Mouse (Mus musculus) erythroblast, adult 5-6 weeks (primary cell): ENCODE results near the gene Tex21. TPM values are rescaled to one million over a fixed set of nuclear protein-coding genes. Genes with fewer than 3 reads are reported as not detected.

Experiments
- ATAC-seq: replicated peaks from 2 replicates; pipeline ENCODE4 v1.8.0; 2016; ENCODE audit warnings: moderate number of reproducible peaks, mild to moderate bottlenecking, moderate TSS enrichment, inconsistent platforms; ENCODE audit not compliant: poor library complexity, low FRiP score, severe bottlenecking
- total RNA-seq, 2 experiments: library from RNA; stranded (forward) in 1 of 2; stranded (reverse) in 1 of 2; fragments of 150-400 nt in 1 of 2; fragments of 200-764, 138-1000 nt in 1 of 2; gene quantifications; 2 replicates each; pipeline versions ENCODE4 v1.2.3 to v1.2.4; 2015 to 2017; ENCODE audit warnings: low replicate concordance in 2 of 2

Tex21 gene
- not detected in 2 replicates for total RNA-seq (2015; ENCODE audit: low replicate concordance)
- total RNA-seq (2017; ENCODE audit: low replicate concordance), result 2.0 TPM in 1 of 2 replicates, not detected in the other

GRCm38 (mm10) chr12:76246646-76247045 lies at the start of gene Tex21:
Gene Tex21 (minus strand): TSS chr12:76246746.
- ATAC-seq, result no peak

- peak; percentile 76; the same call in 1 of the 2 replicates for ATAC-seq
Observed at GRCm38 (mm10) chr12:76293192-76293591, 46.6 kb upstream of the Tex21 start.

- no peak for ATAC-seq
Observed at GRCm38 (mm10) chr12:76290271-76290670, 43.7 kb upstream of the Tex21 start.

DNA sequence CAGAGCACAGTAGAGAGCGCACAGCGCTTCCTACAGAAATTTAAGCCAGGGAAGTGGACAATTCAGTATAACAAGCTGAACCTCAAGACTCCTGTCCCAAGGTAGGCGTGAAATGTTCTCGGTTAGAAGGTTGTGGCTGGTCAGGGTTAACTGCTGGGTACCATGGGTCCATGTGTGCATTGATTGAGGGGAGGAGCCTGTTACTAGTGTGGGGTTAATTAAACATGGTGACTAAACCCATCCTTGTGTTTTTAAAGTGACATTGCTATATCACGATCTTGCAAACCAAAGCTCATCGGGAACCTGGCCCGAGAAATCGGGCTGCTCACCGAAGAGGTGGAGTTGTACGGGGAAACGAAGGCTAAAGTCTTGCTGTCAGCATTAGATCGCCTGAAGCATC lies 42.9 kb upstream of the Tex21 start:
- ATAC-seq, result no peak

GRCm38 (mm10) chr12:76288494-76288893 lies 41.9 kb upstream of the Tex21 start:
- ATAC-seq, result no peak

DNA sequence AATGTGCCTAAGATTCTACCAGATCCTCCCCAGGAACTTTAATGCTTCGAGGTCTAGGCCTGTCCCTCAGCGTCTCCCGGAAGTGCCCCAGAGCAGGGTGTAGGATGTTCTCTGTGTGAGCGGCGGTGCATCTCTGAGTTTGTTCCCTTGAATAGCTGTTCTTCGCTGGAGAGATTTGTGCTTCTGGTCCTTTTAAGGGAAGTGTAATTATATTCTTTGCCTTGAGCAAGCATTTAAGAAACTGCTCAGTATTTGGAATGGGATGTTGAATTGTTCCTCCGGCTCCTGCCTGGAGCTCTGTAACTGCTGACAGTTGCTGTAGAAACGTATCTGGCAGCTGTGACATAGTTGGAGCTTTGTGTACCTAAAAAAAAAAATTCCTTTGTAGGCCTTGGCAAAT lies 41.4 kb upstream of the Tex21 start:
- ATAC-seq, result no peak

DNA sequence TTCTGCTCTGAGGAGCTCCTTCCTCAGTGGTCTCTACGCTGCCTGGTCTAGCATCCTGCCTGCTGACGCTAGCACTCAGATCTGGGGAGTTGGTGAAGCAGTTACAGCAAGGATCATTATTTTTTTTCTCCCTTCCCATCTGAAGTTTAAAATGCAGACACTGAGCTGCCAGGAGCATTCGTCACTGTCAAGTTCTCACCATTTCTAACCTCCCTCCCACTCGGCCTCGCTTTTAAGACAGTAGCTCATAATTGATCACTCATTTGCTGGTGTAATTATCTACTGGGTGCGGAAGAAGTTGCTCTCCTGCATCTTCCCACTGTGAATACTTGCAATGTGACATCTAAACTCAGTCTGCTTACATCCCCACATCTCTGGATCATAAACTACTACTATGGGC lies 38.9 kb upstream of the Tex21 start:
- ATAC-seq, result no peak

- no peak for ATAC-seq
Observed at GRCm38 (mm10) chr12:76282532-76283173, 36.1 kb upstream of the Tex21 start.

- ATAC-seq, result no peak
Observed at GRCm38 (mm10) chr12:76282132-76282531, 35.6 kb upstream of the Tex21 start.

GRCm38 (mm10) chr12:76281111-76281660 lies 34.6 kb upstream of the Tex21 start:
- no peak for ATAC-seq

- no peak for ATAC-seq
Observed at GRCm38 (mm10) chr12:76280556-76280955, 34.0 kb upstream of the Tex21 start.

DNA sequence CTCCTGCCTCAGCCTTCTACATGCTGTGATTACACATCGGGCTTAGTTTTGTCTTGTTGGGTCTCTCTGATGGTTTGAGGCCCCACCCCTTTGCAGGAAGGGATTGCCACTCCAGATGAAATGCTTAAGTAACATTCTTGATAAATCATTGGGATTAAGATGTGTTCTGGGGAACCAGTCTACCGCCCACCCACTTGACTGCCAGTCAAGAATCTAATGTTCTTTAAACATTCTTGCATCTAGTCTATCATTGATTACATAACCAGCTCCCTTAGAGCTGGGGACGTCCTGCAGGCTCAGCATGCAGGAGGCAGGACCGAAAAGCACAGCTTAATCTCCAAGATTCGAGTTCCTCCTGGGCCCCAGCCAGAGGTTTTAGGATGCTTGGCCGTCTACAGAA lies 31.7 kb upstream of the Tex21 start:
- no peak for ATAC-seq

DNA sequence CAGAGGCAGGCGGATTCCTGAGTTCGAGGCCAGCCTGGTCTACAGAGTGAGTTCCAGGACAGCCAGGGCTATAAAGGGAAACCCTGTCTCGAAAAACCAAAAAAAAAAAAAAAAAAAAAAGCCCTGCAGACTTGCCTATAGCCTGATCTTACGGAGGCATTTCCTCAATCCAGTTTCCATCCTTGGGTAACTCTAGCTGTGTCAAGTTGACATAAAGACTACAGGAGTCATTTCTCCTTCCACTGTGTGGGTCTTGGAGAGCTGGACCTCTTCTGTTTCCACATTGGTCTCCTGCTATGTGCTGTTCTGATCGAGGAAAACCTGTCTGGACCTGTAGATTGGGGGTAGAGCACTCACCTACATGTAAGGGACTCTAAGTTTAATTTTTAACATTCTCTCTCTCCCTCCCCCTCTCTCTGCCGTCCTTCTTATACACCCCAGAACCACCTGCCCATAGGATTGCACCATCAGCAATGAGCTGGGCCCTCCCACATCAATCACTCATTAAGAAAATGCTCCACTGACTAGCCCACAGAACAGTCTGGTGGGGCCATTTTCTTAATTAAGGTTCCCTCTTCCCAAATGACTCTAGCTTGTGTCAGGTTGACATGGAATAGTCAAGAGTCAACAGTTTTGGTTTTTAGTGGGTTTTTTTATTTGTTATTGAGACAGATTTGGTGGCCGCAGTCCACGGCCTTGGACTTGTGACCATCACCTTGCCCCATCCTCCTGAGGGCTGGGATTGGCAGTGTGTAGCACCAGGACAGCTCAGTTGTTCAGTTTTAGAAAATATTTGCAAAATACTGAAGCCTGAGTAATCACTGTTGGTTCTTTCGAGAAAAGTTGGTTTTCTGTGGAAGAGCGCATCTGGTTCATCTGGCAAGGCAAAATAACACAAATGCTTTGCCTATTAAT lies 26.3 kb upstream of the Tex21 start:
- ATAC-seq, result no peak

DNA sequence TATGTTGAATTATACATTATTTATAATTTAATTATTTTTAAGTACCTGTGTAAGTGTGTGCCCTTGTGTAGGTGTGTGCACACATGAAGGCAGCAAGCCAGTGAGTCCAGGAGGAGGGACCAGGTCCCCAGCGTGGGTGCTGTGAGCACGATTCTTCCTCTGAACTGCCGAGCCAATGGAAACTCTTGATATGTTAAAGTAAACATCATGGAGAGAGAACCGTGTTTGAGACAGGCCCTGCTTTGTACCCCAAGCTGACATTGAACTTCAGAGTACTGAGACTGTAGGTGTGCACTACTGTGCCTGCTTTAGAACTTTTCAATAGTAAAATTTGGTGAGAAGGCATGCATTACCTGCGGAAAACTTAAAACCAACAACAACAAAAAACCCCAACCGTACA lies 25.0 kb upstream of the Tex21 start:
- no peak for ATAC-seq

DNA sequence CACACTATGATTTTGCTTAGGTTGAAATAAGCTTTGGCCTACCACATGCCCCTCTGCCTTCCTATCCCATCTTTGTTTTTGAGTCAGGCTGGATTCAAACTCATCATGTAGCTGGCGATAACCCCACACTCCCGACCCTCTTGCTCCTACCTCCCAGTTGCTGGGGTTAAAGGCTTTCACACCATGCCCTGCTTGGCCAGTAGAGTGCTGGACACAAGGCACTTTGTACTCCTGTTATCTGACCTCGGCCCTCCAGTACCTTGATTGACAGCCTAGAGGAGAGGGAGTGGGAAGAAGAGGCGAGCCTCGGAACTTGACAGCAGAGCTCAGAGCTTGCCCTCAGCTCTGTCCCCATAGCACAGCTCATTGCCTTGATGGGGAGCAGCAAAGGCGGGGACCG lies 22.6 kb upstream of the Tex21 start:
- ATAC-seq, result no peak

GRCm38 (mm10) chr12:76268686-76269085 lies 22.1 kb upstream of the Tex21 start:
- no peak for ATAC-seq

- ATAC-seq, result peak; percentile 83
Observed at GRCm38 (mm10) chr12:76266875-76267274, 20.3 kb upstream of the Tex21 start.

GRCm38 (mm10) chr12:76265001-76265400 lies 18.5 kb upstream of the Tex21 start:
- no peak for ATAC-seq

GRCm38 (mm10) chr12:76264325-76264965 lies 17.9 kb upstream of the Tex21 start:
- no peak for ATAC-seq

- no peak for ATAC-seq
Observed at GRCm38 (mm10) chr12:76263876-76264275, 17.3 kb upstream of the Tex21 start.
